Mouse (Mus musculus): ENCODE data around the gene Tmem132d. TPM values are rescaled to one million over a fixed set of nuclear protein-coding genes. Genes with fewer than 3 reads are reported as not detected.
"Not testable (repeated sequence)": the region's sequence is repeated elsewhere in the genome, so short reads cannot be mapped to it uniquely, and the experiment has no call there.

Tmem132d gene
- polyA plus RNA-seq, 1 experiment from 2014 or later: 0.11 TPM

DNA sequence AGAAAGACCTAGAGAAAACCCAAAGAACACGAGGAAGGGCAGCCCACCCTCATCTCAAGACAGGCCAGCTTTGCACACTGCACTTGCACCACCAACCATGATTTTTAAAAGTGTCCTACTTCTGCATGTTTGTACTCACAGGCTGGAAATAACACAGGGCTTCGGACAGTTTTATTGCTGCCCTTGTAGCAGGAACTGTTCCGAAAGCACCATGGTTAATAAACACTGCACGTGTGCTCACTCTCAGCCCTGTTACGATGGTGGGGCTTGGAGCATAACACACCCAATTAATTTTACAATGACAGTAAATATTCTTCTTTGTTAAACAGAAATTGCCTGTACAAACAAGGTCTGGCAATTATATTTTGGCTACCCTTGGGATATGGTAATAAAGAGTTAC lies 357.4 kb downstream of the Tmem132d start:
- 66% methylated on average over 5 of the region's 5 CpGs for WGBS
- H3K36me3 ChIP-seq: no peaks in the 10 kb centered on the region
- H3K27me3 ChIP-seq (replicated peaks): no peaks in the 10 kb centered on the region
- no peaks in the 10 kb centered on the region for H3K9me3 ChIP-seq
- ATAC-seq (ENCODE audit: extremely low read depth, insufficient number of reproducible peaks, low FRiP score, low TSS enrichment): no peak
- H3K4me1 ChIP-seq: no peaks in the 10 kb centered on the region
- H3K4me3 ChIP-seq: no peak overlapping the region
- H3K9ac ChIP-seq: no peak overlapping the region
- H3K27ac ChIP-seq (replicated peaks): no peak overlapping the region
- no peak overlapping the region for H3K4me2 ChIP-seq

DNA sequence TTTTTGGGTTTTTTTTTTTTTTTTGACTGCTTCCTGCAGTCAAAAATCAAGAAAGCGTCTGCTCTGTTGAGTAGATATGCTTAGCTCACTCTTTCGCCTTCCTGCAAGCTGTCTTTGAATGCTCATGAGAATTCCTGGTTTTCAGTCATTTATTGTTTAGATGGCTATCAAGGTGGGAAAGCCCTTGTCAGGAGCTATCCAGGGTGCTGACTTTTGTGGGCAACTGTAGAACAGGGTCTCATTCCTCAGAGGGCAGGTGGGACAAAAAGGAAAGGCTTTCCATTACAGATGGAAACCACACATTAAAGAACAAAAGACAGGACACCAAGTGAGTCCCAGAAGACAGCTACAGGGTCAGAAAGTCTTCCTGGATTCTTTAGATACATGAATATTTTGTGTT lies 360.3 kb downstream of the Tmem132d start:
- Histone ChIP-seq H3K4me1 (no peaks in the 10 kb centered on the region), H3K4me2 (no peak overlapping the region), H3K27ac (replicated peaks) (no peak overlapping the region), H3K9ac (no peak overlapping the region), H3K4me3 (no peak overlapping the region), H3K9me3 (peaks cover 8% of the 10 kb centered on the region; the same call in 1 of the 2 replicates), H3K27me3 (replicated peaks) (no peaks in the 10 kb centered on the region), H3K36me3 (no peaks in the 10 kb centered on the region)
- no peak for ATAC-seq (ENCODE audit: extremely low read depth, insufficient number of reproducible peaks, low FRiP score, low TSS enrichment)
- 66% methylated on average over 2 of the region's 2 CpGs for WGBS

- 68% methylated on average over 9 of the region's 9 CpGs for WGBS
- no peak overlapping the region for H3K4me2 ChIP-seq
These were observed 391.1 kb downstream of the Tmem132d start for GRCm38 (mm10) chr5:128041781-128042180.

DNA sequence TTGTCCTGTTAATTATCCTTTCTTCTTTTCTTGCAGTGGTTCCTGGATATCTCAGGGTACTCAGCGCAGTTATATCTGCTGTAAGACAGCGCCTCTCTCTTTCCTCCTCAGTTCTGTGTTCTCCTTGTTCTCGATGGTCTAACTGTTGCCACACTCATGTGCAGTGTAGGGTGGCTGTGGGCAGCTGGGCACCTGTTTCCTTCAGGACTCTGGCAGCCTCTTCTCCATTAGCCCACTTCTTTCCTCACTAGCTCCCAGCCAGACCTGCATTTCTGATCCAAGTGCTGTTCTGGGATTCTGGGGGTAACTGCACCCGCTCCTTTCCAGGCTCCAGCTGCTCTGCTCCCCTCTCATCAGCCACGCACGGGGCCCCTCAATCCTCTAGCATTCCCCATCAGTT lies 392.8 kb downstream of the Tmem132d start:
- no peak for ATAC-seq (ENCODE audit: extremely low read depth, insufficient number of reproducible peaks, low FRiP score, low TSS enrichment)
- no peak overlapping the region for H3K4me2 ChIP-seq
- 72% methylated on average over 6 of the region's 6 CpGs for WGBS

More at GRCm38 (mm10) chr5:128041781-128042180, 391.1 kb downstream of the Tmem132d start:
- Histone ChIP-seq H3K9ac (no peak overlapping the region), H3K27ac (replicated peaks) (no peak overlapping the region), H3K4me3 (no peak overlapping the region), H3K9me3 (peaks cover 5% of the 10 kb centered on the region), H3K27me3 (replicated peaks) (no peaks in the 10 kb centered on the region), H3K4me1 (no peaks in the 10 kb centered on the region), H3K36me3 (no peaks in the 10 kb centered on the region)
- ATAC-seq (ENCODE audit: extremely low read depth, insufficient number of reproducible peaks, low FRiP score, low TSS enrichment): no peak

GRCm38 (mm10) chr5:128027076-128027475 lies 405.8 kb downstream of the Tmem132d start:
- Histone ChIP-seq H3K9me3 (no peaks in the 10 kb centered on the region), H3K36me3 (no peaks in the 10 kb centered on the region), H3K4me3 (no peak overlapping the region), H3K9ac (no peak overlapping the region), H3K4me2 (no peak overlapping the region), H3K27me3 (replicated peaks) (no peaks in the 10 kb centered on the region), H3K4me1 (no peaks in the 10 kb centered on the region), H3K27ac (replicated peaks) (no peak overlapping the region)
- ATAC-seq (ENCODE audit: extremely low read depth, insufficient number of reproducible peaks, low FRiP score, low TSS enrichment): no peak
- WGBS: 58% methylated on average over 2 of the region's 2 CpGs

More for the DNA sequence above, 392.8 kb downstream of the Tmem132d start:
- H3K27ac ChIP-seq (replicated peaks): no peak overlapping the region
- H3K9ac ChIP-seq: no peak overlapping the region
- no peaks in the 10 kb centered on the region for H3K27me3 ChIP-seq (replicated peaks)
- no peaks in the 10 kb centered on the region for H3K36me3 ChIP-seq
- H3K4me3 ChIP-seq: no peak overlapping the region
- H3K4me1 ChIP-seq: no peaks in the 10 kb centered on the region
- no peaks in the 10 kb centered on the region; the same call in none of the 2 replicates for H3K9me3 ChIP-seq

GRCm38 (mm10) chr5:128004666-128005065 lies 428.2 kb downstream of the Tmem132d start:
- Histone ChIP-seq H3K27ac (replicated peaks) (no peak overlapping the region), H3K36me3 (no peaks in the 10 kb centered on the region), H3K4me1 (no peaks in the 10 kb centered on the region), H3K4me3 (no peak overlapping the region), H3K4me2 (no peak overlapping the region), H3K27me3 (replicated peaks) (no peaks in the 10 kb centered on the region), H3K9ac (no peak overlapping the region), H3K9me3 (0 out of 2 replicates have a peak, but pooled peaks cover 5% of the 10 kb centered on the region)
- 72% methylated on average over 9 of the region's 9 CpGs for WGBS
- no peak for ATAC-seq (ENCODE audit: extremely low read depth, insufficient number of reproducible peaks, low FRiP score, low TSS enrichment)

- Histone ChIP-seq H3K4me2 (no peak overlapping the region), H3K4me3 (no peak overlapping the region), H3K27me3 (replicated peaks) (no peaks in the 10 kb centered on the region), H3K36me3 (no peaks in the 10 kb centered on the region), H3K9ac (no peak overlapping the region), H3K9me3 (0 out of 2 replicates have a peak, but pooled peaks cover 5% of the 10 kb centered on the region), H3K4me1 (no peaks in the 10 kb centered on the region), H3K27ac (replicated peaks) (no peak overlapping the region)
- no peak for ATAC-seq (ENCODE audit: extremely low read depth, insufficient number of reproducible peaks, low FRiP score, low TSS enrichment)
- WGBS: 63% methylated on average over 10 of the region's 10 CpGs
These were observed 436.2 kb downstream of the Tmem132d start for GRCm38 (mm10) chr5:127996526-127997245.

DNA sequence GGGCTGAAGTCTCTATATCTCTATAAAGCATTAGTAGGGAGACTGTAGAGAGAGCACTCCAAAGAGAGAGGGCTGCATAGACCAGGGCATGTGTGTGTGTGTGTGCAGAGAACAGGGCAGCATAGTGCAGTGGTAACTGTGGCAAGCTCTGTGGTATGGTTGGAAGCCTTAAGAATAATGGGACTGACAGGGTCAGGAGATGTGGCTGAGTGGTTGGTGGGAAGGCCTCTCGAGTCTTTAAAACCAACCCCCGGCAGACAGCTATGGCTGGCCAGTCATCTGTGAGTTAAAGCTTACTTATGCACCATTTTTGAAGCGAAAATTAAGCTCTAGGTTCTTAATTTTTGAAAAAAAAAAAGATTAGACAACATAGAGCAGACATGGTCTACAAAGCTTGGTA lies 439.4 kb downstream of the Tmem132d start:
- H3K27ac ChIP-seq (replicated peaks): no peak overlapping the region
- no peaks in the 10 kb centered on the region for H3K36me3 ChIP-seq
- H3K27me3 ChIP-seq (replicated peaks): no peaks in the 10 kb centered on the region
- H3K4me1 ChIP-seq: no peaks in the 10 kb centered on the region
- H3K4me3 ChIP-seq: no peak overlapping the region
- H3K9ac ChIP-seq: no peak overlapping the region
- WGBS: 55% methylated on average over 3 of the region's 3 CpGs
- no peaks in the 10 kb centered on the region for H3K9me3 ChIP-seq
- no peak for ATAC-seq (ENCODE audit: extremely low read depth, insufficient number of reproducible peaks, low FRiP score, low TSS enrichment)
- no peak overlapping the region for H3K4me2 ChIP-seq

DNA sequence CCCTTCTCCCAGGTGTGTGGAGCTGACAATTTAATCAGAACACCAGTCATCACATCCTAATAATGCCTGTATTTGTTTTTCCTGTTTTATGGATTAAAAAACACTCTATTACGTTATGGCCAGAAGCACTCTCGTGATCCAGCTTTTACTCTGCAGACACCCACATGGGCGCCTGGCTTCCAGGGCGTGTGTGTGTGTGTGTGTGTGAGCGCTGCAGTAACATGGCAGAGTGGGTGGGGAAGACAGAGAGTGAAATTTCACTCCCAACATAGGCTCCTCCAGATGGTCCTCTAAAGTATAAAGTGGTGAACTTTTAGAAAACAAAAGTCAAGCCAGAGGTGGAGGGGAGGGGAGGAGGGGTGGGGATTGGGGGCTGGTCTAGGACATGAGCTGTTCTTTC lies 442.1 kb downstream of the Tmem132d start:
- Histone ChIP-seq H3K4me2 (no peak overlapping the region), H3K9ac (no peak overlapping the region), H3K27ac (replicated peaks) (no peak overlapping the region), H3K27me3 (replicated peaks) (no peaks in the 10 kb centered on the region), H3K36me3 (no peaks in the 10 kb centered on the region), H3K9me3 (no peaks in the 10 kb centered on the region), H3K4me1 (no peaks in the 10 kb centered on the region), H3K4me3 (no peak overlapping the region)
- ATAC-seq (ENCODE audit: extremely low read depth, insufficient number of reproducible peaks, low FRiP score, low TSS enrichment): no peak
- 64% methylated on average over 5 of the region's 5 CpGs for WGBS

DNA sequence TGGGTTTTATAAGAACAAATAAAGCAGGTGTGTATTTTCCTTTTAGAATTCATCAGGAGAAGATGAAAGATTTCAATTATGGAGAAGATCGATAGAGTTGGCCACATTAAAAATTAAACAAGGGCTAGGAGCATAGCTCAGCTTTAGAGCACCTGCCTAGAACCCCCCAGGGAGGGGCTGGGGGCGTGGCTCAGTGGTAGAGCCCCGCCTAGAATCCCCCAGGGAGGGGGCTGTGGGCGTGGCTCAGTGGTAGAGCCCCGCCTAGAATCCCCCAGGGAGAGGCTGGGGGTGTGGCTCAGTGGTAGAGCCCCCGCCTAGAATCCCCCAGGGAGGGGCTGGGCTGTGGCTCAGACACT lies 452.9 kb downstream of the Tmem132d start:
- not testable (repeated sequence) for H3K27ac ChIP-seq (replicated peaks); H3K4me2 ChIP-seq; H3K9me3 ChIP-seq; H3K36me3 ChIP-seq; H3K27me3 ChIP-seq (replicated peaks); H3K4me3 ChIP-seq; H3K4me1 ChIP-seq; H3K9ac ChIP-seq; ATAC-seq (ENCODE audit: extremely low read depth, insufficient number of reproducible peaks, low FRiP score, low TSS enrichment)
- WGBS: 42% methylated on average over 6 of the region's 6 CpGs

DNA sequence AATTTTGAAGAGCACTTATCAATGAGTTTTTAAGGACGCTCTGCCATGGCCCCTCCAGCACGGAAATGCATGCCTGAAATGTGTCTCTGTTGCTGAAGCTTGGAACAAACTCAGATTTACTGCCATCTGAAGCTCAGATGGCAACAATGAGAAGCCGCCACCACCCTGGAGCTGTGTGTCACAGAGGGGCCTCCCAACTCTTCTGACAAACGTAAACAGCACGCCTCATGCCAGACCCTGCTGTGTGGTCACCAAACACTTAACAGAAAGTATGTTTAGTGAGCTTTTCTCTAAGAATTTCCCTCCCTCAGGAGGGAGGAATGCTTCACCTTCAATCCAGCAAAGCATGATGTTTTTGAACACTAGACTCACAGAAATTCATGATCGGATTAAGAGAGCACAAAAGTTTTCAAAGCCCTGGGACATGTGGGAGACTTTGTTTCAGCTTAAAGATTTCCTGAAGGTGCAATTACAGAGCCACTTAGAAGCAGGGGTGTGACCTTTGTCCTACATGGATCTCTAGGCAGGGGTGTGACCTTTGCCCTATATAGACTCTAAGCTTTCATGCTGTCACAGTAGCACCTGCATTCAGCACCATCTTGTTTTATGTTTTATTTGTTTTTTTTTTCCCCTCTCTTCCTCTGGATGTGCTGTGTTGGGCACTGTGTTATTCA lies 453.4 kb downstream of the Tmem132d start:
- Histone ChIP-seq H3K27me3 (replicated peaks) (no peaks in the 10 kb centered on the region), H3K9me3 (no peaks in the 10 kb centered on the region; the same call in 1 of the 2 replicates), H3K27ac (replicated peaks) (no peak overlapping the region), H3K36me3 (no peaks in the 10 kb centered on the region), H3K4me3 (no peak overlapping the region), H3K9ac (no peak overlapping the region), H3K4me2 (no peak overlapping the region), H3K4me1 (no peaks in the 10 kb centered on the region)
- no peak for ATAC-seq (ENCODE audit: extremely low read depth, insufficient number of reproducible peaks, low FRiP score, low TSS enrichment)
- 53% methylated on average over 6 of the region's 6 CpGs for WGBS

- WGBS: 81% methylated on average over 10 of the region's 10 CpGs
- H3K9ac ChIP-seq: no peak overlapping the region
- ATAC-seq (ENCODE audit: extremely low read depth, insufficient number of reproducible peaks, low FRiP score, low TSS enrichment): no peak
- no peaks in the 10 kb centered on the region for H3K4me1 ChIP-seq
- H3K4me3 ChIP-seq: no peak overlapping the region
- H3K27me3 ChIP-seq (replicated peaks): no peaks in the 10 kb centered on the region
- no peaks in the 10 kb centered on the region; the same call in 1 of the 2 replicates for H3K9me3 ChIP-seq
- H3K27ac ChIP-seq (replicated peaks): no peak overlapping the region
- H3K4me2 ChIP-seq: no peak overlapping the region
- no peaks in the 10 kb centered on the region for H3K36me3 ChIP-seq
These were observed 456.2 kb downstream of the Tmem132d start for GRCm38 (mm10) chr5:127976661-127977060.
